Mouse (Mus musculus): Measurements from ENCODE around the gene Npr3.

GRCm38 (mm10) chr15:11904043-11904847 is 2.8 kb downstream of the Npr3 start:
- no peak for TF ChIP-seq CTCF (IDR thresholded peaks at IDR 0.05; ENCODE audit: borderline replicate concordance, insufficient read depth, low read depth, low read length)
- no peak for TF ChIP-seq POLR2A (IDR thresholded peaks at IDR 0.05; ENCODE audit: borderline replicate concordance, insufficient read depth, low read length)
